Mouse (Mus musculus) megakaryocyte, embryonic 14.5 days (primary cell): ENCODE results near the gene Tmtc1.

ENCODE experiments used
- FLI1 ChIP-seq: IDR thresholded peaks from 2 replicates; pipeline ENCODE4 v1.6.1; 2012; ENCODE audit warnings: low read length, inconsistent platforms, mixed read lengths
- GATA1 ChIP-seq: IDR thresholded peaks from 3 replicates; pipeline ENCODE4 v1.6.1; 2012; ENCODE audit warnings: mixed read lengths, low read length, inconsistent platforms, borderline replicate concordance

GRCm38 (mm10) chr6:148207522-148207921 lies 236.7 kb downstream of the Tmtc1 start:
- TF ChIP-seq FLI1 (no peak), GATA1 (no peak)
